ENCODE assay signal across 21 mouse cellular contexts in the genomic region with DNA sequence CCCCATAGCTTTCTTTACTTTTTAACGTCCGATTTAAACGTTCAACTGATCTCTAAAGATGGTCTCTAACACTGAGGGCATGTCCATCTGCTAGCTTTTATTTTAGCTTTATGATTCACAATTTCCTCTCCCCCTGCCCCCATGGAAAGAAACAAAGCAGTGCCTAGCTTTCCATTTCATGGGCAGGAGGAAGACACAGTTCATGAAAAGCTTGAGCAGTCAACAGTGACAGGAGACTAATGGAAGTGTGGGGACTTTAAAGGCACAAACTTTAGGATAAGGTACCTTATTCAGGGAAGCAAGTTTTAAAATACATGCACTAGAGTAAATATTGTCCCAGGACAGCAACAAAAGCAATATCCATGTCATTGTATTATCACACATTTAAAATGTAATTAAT.
DNase-seq lines count a peak whose midpoint lies in the region; ATAC-seq and TF ChIP-seq lines count a peak whose summit lies in the region.
"Had no signal": no experiment of that assay in that cellular context is flagged by ENCODE, and none has a peak within 500 bp of the region (broad histone marks: within the 10 kb centered on the region; RNA-seq: fewer than 3 reads in every experiment).

No protein-coding gene starts in this region.

- no peaks in the 10 kb centered on the region for H3K36me3 ChIP-seq in kidney, embryonic 14.5 days (ENCODE audit: control insufficient read depth, insufficient read depth, low read length)
- no peaks in the 10 kb centered on the region for H3K36me3 ChIP-seq in kidney, adult 2 months (ENCODE audit: control insufficient read depth, insufficient read depth, low read length)
- H3K36me3 ChIP-seq in kidney, embryonic 15.5 days: no peaks in the 10 kb centered on the region
- H3K36me3 ChIP-seq in kidney, embryonic 16.5 days (ENCODE audit: insufficient read depth, low read length): no peaks in the 10 kb centered on the region
- H3K36me3 ChIP-seq: G1E had no signal

- H3K9ac ChIP-seq in kidney, embryonic 14.5 days (ENCODE audit: low read depth, low read length): no peak overlapping the region
- no peak overlapping the region for H3K9ac ChIP-seq in kidney, embryonic 15.5 days
- H3K9ac ChIP-seq in kidney, embryonic 16.5 days (replicated peaks; ENCODE audit: low read length): no peak overlapping the region

- no peak overlapping the region for H3K4me3 ChIP-seq in kidney, embryonic 14.5 days (ENCODE audit: low read length)
- H3K4me3 ChIP-seq in kidney, adult 2 months (ENCODE audit: insufficient read depth, low read depth, low read length): no peak overlapping the region
- no peak overlapping the region for H3K4me3 ChIP-seq in kidney, embryonic 15.5 days (replicated peaks)
- H3K4me3 ChIP-seq in kidney, embryonic 16.5 days (ENCODE audit: low read length): no peak overlapping the region

- no peak overlapping the region for H3K4me2 ChIP-seq in kidney, embryonic 14.5 days (replicated peaks; ENCODE audit: low read depth, low read length)
- no peak overlapping the region for H3K4me2 ChIP-seq in kidney, embryonic 15.5 days
- H3K4me2 ChIP-seq in kidney, embryonic 16.5 days (replicated peaks; ENCODE audit: low read depth, low read length): no peak overlapping the region

- TF ChIP-seq CTCF in kidney, adult 2 months (conservative IDR thresholded peaks at IDR 0.05; ENCODE audit: insufficient read depth, insufficient read length, low read depth, low read length): no peak

- no peak for DNase-seq in kidney, adult 2 months
- DNase-seq in kidney, postnatal 14 days: no peak
- no peak for DNase-seq in kidney, postnatal 36 days
- DNase-seq: adrenal gland, adult 2 months; adrenal gland, adult 8-10 months; adrenal gland, postnatal 10 days; adrenal gland, postnatal 14 days; adrenal gland, postnatal 25 days; adrenal gland, postnatal 36 days; B cell, adult 2 months; cerebellum, adult 11 months; cerebellum, adult 11-12 months; cerebellum, adult 18-20 months had no signal

- ATAC-seq in kidney, embryonic 14.5 days (ENCODE audit: low FRiP score, low TSS enrichment): peak; percentile 62; the same call in 1 of the 2 replicates
- ATAC-seq in kidney, embryonic 15.5 days (replicated peaks; ENCODE audit: low FRiP score): peak; percentile 84
- peak; percentile 67; the same call in 1 of the 2 replicates for ATAC-seq in kidney, embryonic 16.5 days (ENCODE audit: low FRiP score, low TSS enrichment)
- ATAC-seq: activated CD4-positive, CD25-positive, alpha-beta regulatory T cell, adult 4 months; CD4-positive, CD25-positive, alpha-beta regulatory T cell, adult 4 months; Patski had no signal

- no peak for TF ChIP-seq POLR2A in kidney, adult 2 months (IDR thresholded peaks at IDR 0.05; ENCODE audit: low read depth, low read length)

- WGBS in kidney, embryonic 14.5 days: 59% methylated on average over 3 of the region's 3 CpGs
- WGBS in kidney, adult 2 months: 47% methylated on average over 3 of the region's 3 CpGs
- WGBS in kidney, embryonic 15.5 days: 60% methylated on average over 3 of the region's 3 CpGs
- 52% methylated on average over 3 of the region's 3 CpGs for WGBS in kidney, embryonic 16.5 days

- H3K9me3 ChIP-seq in kidney, embryonic 14.5 days (ENCODE audit: control insufficient read depth, low read length): no peaks in the 10 kb centered on the region
- H3K9me3 ChIP-seq in kidney, embryonic 15.5 days (replicated peaks): no peaks in the 10 kb centered on the region
- H3K9me3 ChIP-seq in kidney, embryonic 16.5 days (ENCODE audit: low read length): no peaks in the 10 kb centered on the region
- H3K9me3 ChIP-seq: G1E had no signal

- H3K27ac ChIP-seq in kidney, embryonic 14.5 days (ENCODE audit: low read depth, low read length): no peak overlapping the region
- no peak overlapping the region for H3K27ac ChIP-seq in kidney, adult 2 months (ENCODE audit: insufficient read depth, low read depth, low read length)
- no peak overlapping the region for H3K27ac ChIP-seq in kidney, embryonic 15.5 days
- no peak overlapping the region for H3K27ac ChIP-seq in kidney, embryonic 16.5 days (ENCODE audit: low read length)

- no peaks in the 10 kb centered on the region for H3K4me1 ChIP-seq in kidney, embryonic 14.5 days (ENCODE audit: control insufficient read depth, insufficient read depth, low read length)
- H3K4me1 ChIP-seq in kidney, adult 2 months (ENCODE audit: control insufficient read depth, insufficient read depth, low read length): no peaks in the 10 kb centered on the region
- H3K4me1 ChIP-seq in kidney, embryonic 15.5 days: no peaks in the 10 kb centered on the region
- no peaks in the 10 kb centered on the region for H3K4me1 ChIP-seq in kidney, embryonic 16.5 days (ENCODE audit: insufficient read depth, low read length)

- H3K27me3 ChIP-seq in kidney, embryonic 14.5 days (ENCODE audit: control insufficient read depth, insufficient read depth, low read length): no peaks in the 10 kb centered on the region
- H3K27me3 ChIP-seq in kidney, adult 2 months (replicated peaks; ENCODE audit: control insufficient read depth, insufficient read depth, low read length): no peaks in the 10 kb centered on the region
- no peaks in the 10 kb centered on the region for H3K27me3 ChIP-seq in kidney, embryonic 15.5 days
- H3K27me3 ChIP-seq in kidney, embryonic 16.5 days (ENCODE audit: insufficient read depth, low read length): no peaks in the 10 kb centered on the region
- H3K27me3 ChIP-seq: CH12.LX, Patski had no signal
